Mouse (Mus musculus) cerebellum, adult 2 months (tissue): Measurements from ENCODE around the gene Gm3139. TPM values are rescaled to one million over a fixed set of nuclear protein-coding genes. Genes with fewer than 3 reads are reported as not detected.
"Not testable (repeated sequence)": the region's sequence is repeated elsewhere in the genome, so short reads cannot be mapped to it uniquely, and the experiment has no call there.

Experiments
- DNase-seq, 2 experiments: peaks; one replicate each; pipeline ENCODE4 v3.0.0; 2021
- H3K27ac ChIP-seq: fragments of 200-500 bp; 2 replicates; pipeline ENCODE4 v1.5.1; 2012; ENCODE audit warnings: low read length, control low read depth, inconsistent platforms; ENCODE audit not compliant: insufficient read depth
- H3K27me3 ChIP-seq: fragments of 200-500 bp; 2 replicates; pipeline ENCODE4 v1.6.1; 2012; ENCODE audit warnings: inconsistent platforms, mild to moderate bottlenecking, low read length, moderate library complexity; ENCODE audit not compliant: control insufficient read depth, insufficient read depth
- H3K4me1 ChIP-seq: fragments of 200-500 bp; 2 replicates; pipeline ENCODE4 v1.6.1; 2011; ENCODE audit warnings: low read length; ENCODE audit not compliant: control insufficient read depth, insufficient read depth
- H3K4me3 ChIP-seq: fragments of 200-500 bp; replicated peaks from 2 replicates; pipeline ENCODE3; 2011; ENCODE audit warnings: mild to moderate bottlenecking, low read depth, low read length, control low read depth; ENCODE audit not compliant: insufficient read depth
- WGBS: fragments of 180-500 bp; shearing (Covaris S2); methylation state at CpG from one replicate; pipeline ENCODE4 v1.1.7; 2018; 5-methylcytosine and 5-hydroxymethylcytosine counted together
- polyA plus RNA-seq: library from polyadenylated mRNA; depleted of rRNA; stranded (reverse); fragments of >200 nt; gene quantifications from 2 replicates; pipeline ENCODE4 v1.2.3, GENCODE M21; 2012; rRNA removed

The Gm3139 gene
- not detected in 2 replicates for polyA plus RNA-seq

GRCm38 (mm10) chr5:94525987-94526386 is at the start of gene Gm3139:
TSS of gene Gm3139 (plus strand) at chr5:94526287.
- H3K4me3 ChIP-seq, H3K4me1 ChIP-seq: not testable (repeated sequence)

More at GRCm38 (mm10) chr5:94525987-94526386, at the start of gene Gm3139:
- no CpG with 5 or more reads among the region's 2 CpGs for WGBS
- H3K27me3 ChIP-seq, DNase-seq, H3K27ac ChIP-seq: not testable (repeated sequence)

Other genes starting within 250 kb of the Gm3139 start
- gene A430089I19Rik, start 219.5 kb upstream of the Gm3139 start, polyA plus RNA-seq: not detected in 2 replicates
- gene Gm6502, start 211.9 kb upstream of the Gm3139 start, polyA plus RNA-seq: not detected in 2 replicates
- gene AA792892, start 186.5 kb upstream of the Gm3139 start, polyA plus RNA-seq: not detected in 2 replicates
- not detected in 2 replicates for gene Gm7682, start 80.5 kb upstream of the Gm3139 start, polyA plus RNA-seq
- gene Gm3147, start 90.1 kb downstream of the Gm3139 start, polyA plus RNA-seq: not detected in 2 replicates
- gene Gm6509, start 97.7 kb downstream of the Gm3139 start, polyA plus RNA-seq: not detected in 2 replicates
- not detected in 2 replicates for gene Gm6205, start 122.1 kb downstream of the Gm3139 start, polyA plus RNA-seq